Mouse (Mus musculus) left cerebral cortex, adult 8-10 months (tissue): Measurements from ENCODE around the gene Rab6b. TPM values are rescaled to one million over a fixed set of nuclear protein-coding genes. Genes with fewer than 3 reads are reported as not detected.
A peak's percentile ranks its signal among the peaks of the same experiment; 100 is the strongest.
"Not testable (repeated sequence)": the region's sequence is repeated elsewhere in the genome, so short reads cannot be mapped to it uniquely, and the experiment has no call there.

Experiments
- DNase-seq, 2 experiments: peaks; one replicate each; pipeline ENCODE4 v3.0.0; 2022; ENCODE audit warnings: low spot score in 2 of 2
- total RNA-seq, 4 experiments: library from RNA; stranded (reverse); gene quantifications; 2 replicates each; pipeline ENCODE4 v1.2.4; 2022

Rab6b gene
- total RNA-seq, 4 experiments from 2014 or later: 503 to 577 (median 528) TPM

GRCm38 (mm10) chr9:103108341-103108798 is 3.2 kb upstream of the Rab6b start:
- DNase-seq: not testable (repeated sequence)

GRCm38 (mm10) chr9:103108943-103109670 is 2.5 kb upstream of the Rab6b start:
- no peak for DNase-seq

- DNase-seq: no peak
Measured at GRCm38 (mm10) chr9:103109911-103110310, 1.7 kb upstream of the Rab6b start.

GRCm38 (mm10) chr9:103110727-103111501 is 673 bp upstream of the Rab6b start:
- DNase-seq: peak in 1 of 2 experiments; percentile 17

- DNase-seq: peak in 1 of 2 experiments; percentile 56
Measured at GRCm38 (mm10) chr9:103112471-103113271, 1.1 kb downstream of the Rab6b start.

- peak in 1 of 2 experiments; percentile 79 for DNase-seq
Measured at GRCm38 (mm10) chr9:103113351-103113750, 1.8 kb downstream of the Rab6b start.

- DNase-seq: peak in 1 of 2 experiments; percentile 8
Measured at GRCm38 (mm10) chr9:103114326-103114725, 2.7 kb downstream of the Rab6b start.

- peak in 1 of 2 experiments; percentile 14 for DNase-seq
Measured at GRCm38 (mm10) chr9:103114901-103115300, 3.3 kb downstream of the Rab6b start.

- DNase-seq: peak in 1 of 2 experiments; percentile 6
Measured at GRCm38 (mm10) chr9:103116941-103117340, 5.4 kb downstream of the Rab6b start.

- no peak for DNase-seq
Measured at GRCm38 (mm10) chr9:103117495-103117894, 5.9 kb downstream of the Rab6b start.

- peak in 1 of 2 experiments; percentile 3 for DNase-seq
Measured at GRCm38 (mm10) chr9:103117951-103118350, 6.4 kb downstream of the Rab6b start.

- DNase-seq: peak in 1 of 2 experiments; percentile 4
Measured at GRCm38 (mm10) chr9:103118651-103119275, 7.2 kb downstream of the Rab6b start.

GRCm38 (mm10) chr9:103119781-103120180 is 8.2 kb downstream of the Rab6b start:
- DNase-seq: no peak

- peak in 1 of 2 experiments; percentile 4 for DNase-seq
Measured at GRCm38 (mm10) chr9:103120231-103120630, 8.6 kb downstream of the Rab6b start.

GRCm38 (mm10) chr9:103121546-103121945 is 10.0 kb downstream of the Rab6b start:
- peak in 1 of 2 experiments; percentile 4 for DNase-seq

- no peak for DNase-seq
Measured at GRCm38 (mm10) chr9:103124746-103125145, 13.2 kb downstream of the Rab6b start.

GRCm38 (mm10) chr9:103133493-103134124 is 22.0 kb downstream of the Rab6b start:
- no peak for DNase-seq

GRCm38 (mm10) chr9:103134450-103135030 is 23.0 kb downstream of the Rab6b start:
- DNase-seq: peak in 1 of 2 experiments; percentile 84

GRCm38 (mm10) chr9:103139481-103139880 is 27.9 kb downstream of the Rab6b start:
- DNase-seq: no peak

- no peak for DNase-seq
Measured at GRCm38 (mm10) chr9:103140384-103140783, 28.8 kb downstream of the Rab6b start.
